Mouse (Mus musculus) G1E (cell line): ENCODE results near the gene Zfp941.

Source experiments
- CTCF ChIP-seq: IDR thresholded peaks from 2 replicates; pipeline ENCODE4 v1.5.1; 2012; ENCODE audit warnings: low read depth, low read length, inconsistent platforms, mixed read lengths
- GATA1 ChIP-seq: IDR thresholded peaks from 2 replicates; pipeline ENCODE4 v1.6.1; 2012; ENCODE audit warnings: borderline replicate concordance, low read length, inconsistent platforms, mixed read lengths
- POLR2AphosphoS5 ChIP-seq: IDR thresholded peaks from 2 replicates; pipeline ENCODE4 v1.6.1; 2012; ENCODE audit warnings: low read depth, low read length, inconsistent platforms; ENCODE audit not compliant: insufficient replicate concordance
- TAL1 ChIP-seq: conservative IDR thresholded peaks from 2 replicates; pipeline ENCODE4 v1.6.1; 2012; ENCODE audit warnings: low read depth, low read length, inconsistent platforms, mixed read lengths

- no peak for TF ChIP-seq CTCF
- TF ChIP-seq GATA1: no peak
- no peak for TF ChIP-seq POLR2AphosphoS5
- no peak for TF ChIP-seq TAL1
Observed at GRCm38 (mm10) chr7:140833341-140833740, 11.4 kb upstream of the Zfp941 start.
